Mouse (Mus musculus) neural tube, embryonic 10.5 days (tissue): ENCODE results near the gene Defa33.
"Not testable (repeated sequence)": the region's sequence is repeated elsewhere in the genome, so short reads cannot be mapped to it uniquely, and the experiment has no call there.

ENCODE experiments used
- DNase-seq: peaks from one replicate; pipeline ENCODE4 v3.0.0-alpha.2; 2017; ENCODE audit warnings: low spot score; ENCODE audit errors: extremely low spot score

Gene Defa33

GRCm38 (mm10) chr8:21391511-21391910, at the start of gene Defa33:
Defa33 (plus strand) TSS chr8:21391811.
- DNase-seq, result not testable (repeated sequence)

GRCm38 (mm10) chr8:21378215-21378614, 13.4 kb upstream of the Defa33 start, which contains the start of gene Defa2:
Defa2 (plus strand) TSS chr8:21378515.
- DNase-seq, result not testable (repeated sequence)

- DNase-seq, result not testable (repeated sequence)
These were observed 35.5 kb downstream of the Defa33 start, which contains the start of gene Defa36 for GRCm38 (mm10) chr8:21427111-21427510. Defa36 (plus strand) TSS chr8:21427411.
